Mouse (Mus musculus) leukemia stem cell, adult 10-12 weeks (primary cell): ENCODE measurements around the gene Ccdc130. TPM values are rescaled to one million over a fixed set of nuclear protein-coding genes. Genes with fewer than 3 reads are reported as not detected.

ENCODE experiments used
- polyA plus RNA-seq: library from polyadenylated mRNA; stranded (reverse); fragments of >175 nt; gene quantifications from 2 replicates; pipeline ENCODE4 v1.2.3, GENCODE M21; 2012; ENCODE audit warnings: low replicate concordance

Ccdc130 gene
- 5.5 and 9.6 TPM in 2 replicates for polyA plus RNA-seq

GRCm38 (mm10) chr8:84269950-84270773 is at the start of gene Ccdc130:
Gene Ccdc130, minus strand, starts transcription at chr8:84270380.

GRCm38 (mm10) chr8:84256822-84257610 is 13.2 kb downstream of the Ccdc130 start, which contains the start of gene Mri1:
Gene Mri1, minus strand, starts transcription at chr8:84257326.

GRCm38 (mm10) chr8:84249257-84250170 is 20.7 kb downstream of the Ccdc130 start, which contains the start of gene D8Ertd738e:
Gene D8Ertd738e, minus strand, starts transcription at chr8:84249719.

GRCm38 (mm10) chr8:84236998-84237473 is 33.1 kb downstream of the Ccdc130 start, which contains the start of gene Zswim4:
Gene Zswim4, minus strand, starts transcription at chr8:84237055.

Other genes with a start within 250 kb of the Ccdc130 start
- 0.32 TPM in 1 of 2 replicates, not detected in the other for gene Palm3, start 248.9 kb downstream of the Ccdc130 start, polyA plus RNA-seq
- 19.2 and 26.2 TPM in 2 replicates for gene Il27ra, start 227.8 kb downstream of the Ccdc130 start, polyA plus RNA-seq
- 1.0 TPM in 1 of 2 replicates, not detected in the other for gene Rln3, start 225.4 kb downstream of the Ccdc130 start, polyA plus RNA-seq
- gene Gm10643, start 205.2 kb downstream of the Ccdc130 start, polyA plus RNA-seq: not detected in 2 replicates
- 44.9 and 60.3 TPM in 2 replicates for gene Rfx1, start 203.5 kb downstream of the Ccdc130 start, polyA plus RNA-seq
- 51.9 and 103 TPM in 2 replicates for gene Dcaf15, start 165.6 kb downstream of the Ccdc130 start, polyA plus RNA-seq
- 3.5 and 5.2 TPM in 2 replicates for gene Podnl1, start 144.4 kb downstream of the Ccdc130 start, polyA plus RNA-seq
- 22.7 and 43.1 TPM in 2 replicates for gene Cc2d1a, start 122.4 kb downstream of the Ccdc130 start, polyA plus RNA-seq
- gene 4930432K21Rik, start 122.4 kb downstream of the Ccdc130 start, polyA plus RNA-seq: 0.39 and 0.42 TPM in 2 replicates
- not detected in 2 replicates for gene Nanos3, start 85.2 kb downstream of the Ccdc130 start, polyA plus RNA-seq
- 5.2 and 15.7 TPM in 2 replicates for gene Zswim4, start 33.3 kb downstream of the Ccdc130 start, polyA plus RNA-seq
- 92.1 and 138 TPM in 2 replicates for gene D8Ertd738e, start 20.7 kb downstream of the Ccdc130 start, polyA plus RNA-seq
- gene Mri1, start 13.1 kb downstream of the Ccdc130 start, polyA plus RNA-seq: 60.6 and 86.4 TPM in 2 replicates
- gene Cacna1a, start 118.1 kb upstream of the Ccdc130 start, polyA plus RNA-seq: 30.1 and 35.8 TPM in 2 replicates